Mouse (Mus musculus) CH12F3 (cell line): ENCODE data around the gene Phlda2.

ENCODE experiments used
- in situ Hi-C: fragments of 300-500 bp; cut with MboI; formaldehyde crosslinking; loops from 2 replicates; pipeline ENCODE4 v1.14.3; 2020; ENCODE audit warnings: low sequenced_read_pairs

Gene Phlda2

GRCm38 (mm10) chr7:143503926-143504325, 976 bp upstream of the Phlda2 start:
- in situ Hi-C loops: no loop called here

DNA sequence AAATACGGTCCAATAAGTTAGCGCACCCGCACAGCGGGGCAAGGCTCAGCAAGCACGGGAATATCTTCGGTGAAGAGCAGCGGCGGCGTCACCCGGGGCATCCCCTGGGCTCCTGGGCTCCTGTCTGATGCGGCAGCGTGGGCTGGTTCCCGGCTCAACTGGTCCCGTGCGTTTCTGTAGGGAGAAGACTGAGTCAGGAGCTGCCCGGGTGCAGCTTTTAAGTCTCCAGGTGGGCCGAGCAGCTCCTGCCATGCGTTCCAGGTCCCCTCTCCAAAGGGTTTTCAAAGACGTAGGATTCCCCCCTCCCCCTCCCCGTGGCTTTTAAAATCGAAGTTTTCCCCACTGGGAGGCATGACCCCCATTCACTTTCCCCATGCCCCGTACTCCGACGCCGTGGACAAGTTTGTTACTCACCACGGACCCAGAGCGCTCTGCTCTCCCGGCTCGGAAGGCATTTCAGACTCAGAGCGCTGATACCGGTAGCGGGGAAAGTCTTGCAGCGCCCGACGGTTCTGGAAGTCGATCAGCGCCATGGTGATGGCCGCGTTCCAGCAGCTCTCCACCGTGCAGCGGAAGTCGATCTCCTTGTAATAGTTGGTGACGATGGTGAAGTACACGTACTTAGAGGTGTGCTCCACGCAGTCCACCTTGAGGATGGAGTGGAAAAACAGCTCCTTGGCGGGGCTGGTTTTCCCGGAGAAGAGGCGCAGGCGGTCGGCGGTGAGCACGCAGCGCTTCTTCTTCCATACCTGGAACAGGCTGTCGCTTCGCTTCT, 1.1 kb downstream of the Phlda2 start:
- in situ Hi-C loops: no loop called here

- in situ Hi-C loops: no loop called here
These were observed 2.0 kb downstream of the Phlda2 start for GRCm38 (mm10) chr7:143500912-143501311.

GRCm38 (mm10) chr7:143498584-143498983, 4.4 kb downstream of the Phlda2 start:
- in situ Hi-C loops: no loop called here

DNA sequence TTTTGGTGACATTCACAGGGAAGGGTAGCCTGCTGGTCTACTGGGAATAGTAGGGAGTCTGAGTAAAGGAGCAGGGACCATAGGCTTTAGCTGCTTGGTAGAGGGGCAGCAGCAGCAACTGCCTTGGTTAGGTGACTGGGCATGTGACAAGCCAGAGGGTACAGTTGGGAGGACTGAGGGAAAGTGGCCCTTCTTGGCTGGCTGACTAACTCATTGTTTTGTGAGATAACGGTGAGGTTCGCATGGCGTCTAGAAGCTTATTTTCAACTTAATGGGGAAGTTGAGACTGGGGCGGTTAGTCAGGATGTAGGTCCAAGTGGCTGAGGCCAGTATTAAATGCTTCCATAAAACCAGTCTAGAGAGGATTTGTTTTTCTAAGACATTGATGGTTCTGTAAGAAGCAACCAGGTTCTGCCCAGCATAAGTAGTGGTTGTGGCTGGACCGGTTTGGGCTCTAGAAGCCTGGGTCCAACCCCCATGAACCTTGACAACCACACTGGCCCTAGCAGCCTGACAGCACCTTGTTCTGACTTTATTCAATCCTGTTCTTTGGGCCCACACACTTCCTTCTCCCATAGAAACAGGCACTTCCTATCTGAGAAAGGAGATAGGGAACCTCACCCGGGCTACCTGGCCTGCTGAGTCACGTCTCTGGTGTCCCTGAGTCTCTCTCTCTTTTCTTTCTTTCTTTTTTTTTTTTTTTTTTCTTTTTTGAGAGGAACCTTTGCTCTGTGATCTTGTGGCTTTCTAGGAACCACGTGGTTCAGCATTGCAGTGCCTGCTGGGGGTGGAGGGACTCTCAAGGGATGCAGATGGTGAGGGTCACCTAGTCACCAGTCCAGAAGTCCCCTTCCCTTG, 7.6 kb downstream of the Phlda2 start:
- in situ Hi-C loops: no loop called here

GRCm38 (mm10) chr7:143493616-143494126, 9.3 kb downstream of the Phlda2 start:
- in situ Hi-C loops: no loop called here

- in situ Hi-C loops: no loop called here
These were observed 13.2 kb downstream of the Phlda2 start for GRCm38 (mm10) chr7:143489735-143490134.

- in situ Hi-C loops: no loop called here
These were observed 20.4 kb downstream of the Phlda2 start for GRCm38 (mm10) chr7:143482541-143482940.

GRCm38 (mm10) chr7:143481806-143482387, 21.1 kb downstream of the Phlda2 start:
- in situ Hi-C loops: no loop called here

DNA sequence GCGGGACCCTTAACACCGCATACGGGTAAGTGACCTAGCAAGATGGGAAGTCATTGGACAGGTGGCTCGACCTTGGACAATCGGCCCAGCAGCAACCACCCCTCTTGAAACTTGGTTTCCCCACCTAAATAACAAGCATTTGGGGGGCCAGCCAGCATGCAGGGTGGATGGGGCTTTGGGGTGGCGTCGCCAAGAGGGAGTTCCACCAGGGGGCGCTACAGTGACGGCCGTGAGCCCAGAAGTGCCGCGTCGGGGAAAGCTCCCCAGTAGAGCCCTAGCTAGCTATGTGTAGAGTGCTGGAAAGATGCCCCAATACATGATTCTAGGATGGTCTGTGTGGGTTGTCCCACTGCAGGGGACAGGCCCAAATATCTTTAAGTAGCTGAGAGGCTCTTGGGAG, 22.5 kb downstream of the Phlda2 start:
- in situ Hi-C loops: no loop called here

- in situ Hi-C loops: no loop called here
These were observed 25.1 kb downstream of the Phlda2 start for GRCm38 (mm10) chr7:143477800-143478199.

DNA sequence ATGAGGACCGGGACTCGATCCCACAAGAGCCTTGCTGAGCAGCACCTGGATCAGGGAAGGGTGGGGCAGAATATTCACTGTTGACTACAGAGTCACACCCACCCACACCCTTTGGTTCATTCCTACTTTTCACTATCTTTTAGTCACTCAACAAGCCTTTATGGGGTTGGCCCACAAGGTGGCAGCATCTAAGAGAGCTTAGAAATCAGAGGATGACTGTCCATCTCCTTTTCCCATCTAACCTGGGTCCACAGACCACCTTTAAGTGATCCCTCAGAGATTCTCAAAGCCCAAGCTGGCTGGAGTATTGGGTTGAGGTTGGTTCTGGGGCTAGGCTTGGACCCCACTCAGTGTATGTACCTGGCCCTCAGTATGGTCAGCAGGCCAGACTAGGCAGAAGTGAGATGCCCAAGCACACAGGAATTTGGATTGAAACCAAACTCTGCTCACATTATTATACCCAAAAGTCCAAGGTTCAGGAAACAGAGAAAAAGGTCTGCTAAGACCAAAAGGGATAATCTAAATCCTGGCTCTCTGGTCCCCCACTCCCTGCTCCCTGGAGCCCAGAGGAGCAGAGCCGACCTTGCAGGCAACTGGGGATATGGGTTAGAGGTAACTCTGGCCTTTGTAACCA, 26.1 kb downstream of the Phlda2 start:
- in situ Hi-C loops: no loop called here

- in situ Hi-C loops: no loop called here
These were observed 27.1 kb downstream of the Phlda2 start for GRCm38 (mm10) chr7:143475876-143476275.

- in situ Hi-C loops: no loop called here
These were observed 28.1 kb downstream of the Phlda2 start for GRCm38 (mm10) chr7:143474811-143475210.

GRCm38 (mm10) chr7:143473347-143474101, 29.4 kb downstream of the Phlda2 start, which contains the start of gene Slc22a18:
Slc22a18 (plus strand) TSS chr7:143473736.
- in situ Hi-C loops: no loop called here

DNA sequence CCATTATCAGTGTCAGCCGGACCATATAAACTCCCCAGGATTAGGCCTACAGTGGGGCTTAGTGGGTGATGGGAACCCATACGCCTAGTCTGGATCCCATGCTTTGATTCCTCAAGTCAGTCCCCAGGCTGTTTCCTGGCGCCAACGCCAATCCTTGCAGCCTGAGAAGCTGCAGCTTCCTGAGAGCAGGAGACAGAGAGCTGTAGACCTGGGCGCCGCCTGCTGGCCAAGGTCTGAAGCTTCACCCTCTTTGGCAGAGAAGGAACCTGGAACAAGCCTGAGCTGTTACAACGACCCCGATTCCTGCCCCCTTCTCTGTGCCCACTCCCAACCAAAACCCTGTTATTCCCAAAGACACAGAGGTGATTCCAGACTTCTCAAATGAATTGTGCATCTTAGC, 33.0 kb downstream of the Phlda2 start:
- in situ Hi-C loops: loop anchor here (5.0 kb wide), 1 partner anchor 318 kb away; no protein-coding TSS in a partner anchor

- in situ Hi-C loops: loop anchor here (5.0 kb wide), 1 partner anchor 315 kb away; no protein-coding TSS in a partner anchor
These were observed 35.2 kb downstream of the Phlda2 start for GRCm38 (mm10) chr7:143467714-143468113.

DNA sequence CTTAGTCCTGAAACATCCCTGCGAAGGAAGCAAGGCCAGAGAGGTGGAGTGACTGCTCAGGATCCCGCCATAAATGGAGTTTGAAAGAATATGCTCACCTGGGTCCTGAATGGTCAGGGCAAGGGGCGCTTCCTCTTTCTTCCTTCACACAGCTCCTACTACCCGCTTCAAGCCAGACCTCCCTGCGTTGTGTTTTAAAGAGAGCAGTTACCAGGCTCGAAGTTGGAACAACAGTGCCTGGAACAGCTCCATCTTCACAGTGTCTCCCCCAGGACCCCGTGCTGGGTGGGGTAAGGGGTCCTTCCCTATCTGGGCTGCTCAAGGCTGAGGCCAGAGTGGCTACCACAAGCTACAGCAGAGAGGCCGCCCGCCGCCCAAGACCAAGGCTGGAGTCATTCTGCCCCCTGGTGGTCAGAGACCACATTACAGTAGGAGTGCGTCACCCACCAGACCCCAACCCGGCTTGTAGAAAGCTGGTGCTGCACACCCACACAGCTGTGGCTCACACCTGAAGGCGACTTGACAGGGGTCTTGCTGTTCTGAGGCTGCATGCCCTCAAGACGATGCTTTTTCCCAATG, 36.8 kb downstream of the Phlda2 start:
- in situ Hi-C loops: loop anchor here (5.0 kb wide), 1 partner anchor 314 kb away; no protein-coding TSS in a partner anchor

GRCm38 (mm10) chr7:143464811-143465560, 38.0 kb downstream of the Phlda2 start:
- in situ Hi-C loops: loop anchor here (5.0 kb wide), 1 partner anchor 313 kb away; no protein-coding TSS in a partner anchor
